Mouse (Mus musculus) neural tube, embryonic 12.5 days (tissue): ENCODE results near the gene B4galnt1. TPM values are rescaled to one million over a fixed set of nuclear protein-coding genes. Genes with fewer than 3 reads are reported as not detected.
"Not testable (repeated sequence)": the region's sequence is repeated elsewhere in the genome, so short reads cannot be mapped to it uniquely, and the experiment has no call there.

Source experiments
- ATAC-seq: fragments of 200-750 bp; cut with Nextera tagmentation; 2 replicates; pipeline ENCODE4 v1.8.0; 2017; ENCODE audit warnings: low read depth, mild to moderate bottlenecking, moderate TSS enrichment, moderate library complexity; ENCODE audit not compliant: low FRiP score
- H3K27ac ChIP-seq: fragments of 300-500 bp; sonication (generic); 2 replicates; pipeline ENCODE4 v1.5.1; 2016
- H3K27me3 ChIP-seq: fragments of 300-500 bp; sonication (generic); replicated peaks from 2 replicates; pipeline ENCODE4 v1.6.1; 2016; ENCODE audit warnings: mild to moderate bottlenecking
- H3K36me3 ChIP-seq: fragments of 300-500 bp; sonication (generic); 2 replicates; pipeline ENCODE4 v1.6.1; 2016; ENCODE audit warnings: mild to moderate bottlenecking
- H3K4me1 ChIP-seq: fragments of 300-500 bp; sonication (generic); 2 replicates; pipeline ENCODE4 v1.6.1; 2016
- H3K4me2 ChIP-seq: fragments of 300-500 bp; sonication (generic); replicated peaks from 2 replicates; pipeline ENCODE4 v1.6.1; 2016; ENCODE audit warnings: mild to moderate bottlenecking
- H3K4me3 ChIP-seq: fragments of 300-500 bp; sonication (generic); 2 replicates; pipeline ENCODE4 v1.5.1; 2016
- H3K9ac ChIP-seq: fragments of 300-500 bp; sonication (generic); 2 replicates; pipeline ENCODE4 v1.6.1; 2016; ENCODE audit warnings: mild to moderate bottlenecking
- H3K9me3 ChIP-seq: fragments of 300-500 bp; sonication (generic); 2 replicates; pipeline ENCODE4 v1.6.1; 2016; ENCODE audit warnings: mild to moderate bottlenecking
- WGBS: fragments of 180-500 bp; shearing (Covaris S2); methylation state at CpG from one replicate; pipeline ENCODE4 v1.1.7; 2016; 5-methylcytosine and 5-hydroxymethylcytosine counted together
- polyA plus RNA-seq: library from polyadenylated mRNA; unstranded; fragments of >200 nt; fragmentation: Nextera tagmentation; extraction: Ambion mirVana; gene quantifications from 2 replicates; pipeline ENCODE4 v1.2.1, GENCODE M21; 2016

B4galnt1 gene
- polyA plus RNA-seq, 1 experiment from 2014 or later = 31.5 TPM

DNA sequence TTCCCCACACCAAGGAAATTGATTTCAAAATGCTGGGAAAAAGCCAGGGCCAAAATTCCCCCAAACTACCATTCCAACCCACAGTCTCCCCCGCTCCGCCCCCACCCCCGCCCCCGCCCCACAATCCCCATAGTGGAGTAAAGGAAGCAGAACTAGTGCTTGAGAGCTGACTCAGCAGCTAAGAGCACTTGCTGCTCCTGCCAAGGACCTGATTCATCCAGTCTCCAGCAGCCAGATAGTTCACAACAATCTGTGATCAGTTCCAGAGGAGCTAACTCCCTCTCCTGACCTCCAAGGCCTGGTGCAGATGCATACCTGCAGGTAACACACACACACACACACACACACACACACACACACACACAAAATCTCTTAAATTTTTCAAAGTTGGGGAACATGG is 35.6 kb upstream of the B4galnt1 start:
- Histone ChIP-seq H3K36me3 (no peaks in the 10 kb centered on the region), H3K9ac (no peak overlapping the region), H3K27ac (no peak overlapping the region), H3K4me1 (no peaks in the 10 kb centered on the region), H3K4me2 (no peak overlapping the region), H3K27me3 (no peaks in the 10 kb centered on the region), H3K4me3 (no peak overlapping the region), H3K9me3 (no peaks in the 10 kb centered on the region)
- 73% methylated on average over 4 of the region's 4 CpGs for WGBS
- ATAC-seq = no peak

GRCm38 (mm10) chr10:127132469-127132868 is 32.6 kb upstream of the B4galnt1 start:
- no peaks in the 10 kb centered on the region for H3K27me3 ChIP-seq
- H3K36me3 ChIP-seq = no peaks in the 10 kb centered on the region
- no peak for ATAC-seq
- no peak overlapping the region for H3K4me3 ChIP-seq
- WGBS = 68% methylated on average over 5 of the region's 5 CpGs
- H3K9me3 ChIP-seq = no peaks in the 10 kb centered on the region
- H3K4me1 ChIP-seq = no peaks in the 10 kb centered on the region
- H3K4me2 ChIP-seq = no peak overlapping the region
- no peak overlapping the region for H3K9ac ChIP-seq
- H3K27ac ChIP-seq = no peak overlapping the region

GRCm38 (mm10) chr10:127134394-127135035 is 30.5 kb upstream of the B4galnt1 start:
- not testable (repeated sequence) for ATAC-seq, H3K27me3 ChIP-seq, H3K9me3 ChIP-seq, H3K27ac ChIP-seq, H3K4me1 ChIP-seq, H3K4me3 ChIP-seq, H3K4me2 ChIP-seq, H3K36me3 ChIP-seq, H3K9ac ChIP-seq
- WGBS = 93% methylated on average over 3 of the region's 3 CpGs

- Histone ChIP-seq H3K9ac (no peak overlapping the region), H3K27ac (no peak overlapping the region), H3K9me3 (no peaks in the 10 kb centered on the region), H3K4me1 (no peaks in the 10 kb centered on the region), H3K27me3 (no peaks in the 10 kb centered on the region), H3K4me2 (no peak overlapping the region), H3K36me3 (no peaks in the 10 kb centered on the region), H3K4me3 (no peak overlapping the region)
- WGBS = 65% methylated on average over 8 of the region's 8 CpGs
- no peak for ATAC-seq
These were observed 29.7 kb upstream of the B4galnt1 start for GRCm38 (mm10) chr10:127135118-127135836.

GRCm38 (mm10) chr10:127136510-127136909 is 28.5 kb upstream of the B4galnt1 start:
- H3K9ac ChIP-seq = no peak overlapping the region
- H3K4me1 ChIP-seq = no peaks in the 10 kb centered on the region
- no peak overlapping the region for H3K27ac ChIP-seq
- no peak overlapping the region for H3K4me2 ChIP-seq
- no peaks in the 10 kb centered on the region for H3K9me3 ChIP-seq
- H3K36me3 ChIP-seq = no peaks in the 10 kb centered on the region
- no peaks in the 10 kb centered on the region for H3K27me3 ChIP-seq
- 90% methylated on average over 4 of the region's 4 CpGs for WGBS
- no peak overlapping the region for H3K4me3 ChIP-seq
- ATAC-seq = no peak

DNA sequence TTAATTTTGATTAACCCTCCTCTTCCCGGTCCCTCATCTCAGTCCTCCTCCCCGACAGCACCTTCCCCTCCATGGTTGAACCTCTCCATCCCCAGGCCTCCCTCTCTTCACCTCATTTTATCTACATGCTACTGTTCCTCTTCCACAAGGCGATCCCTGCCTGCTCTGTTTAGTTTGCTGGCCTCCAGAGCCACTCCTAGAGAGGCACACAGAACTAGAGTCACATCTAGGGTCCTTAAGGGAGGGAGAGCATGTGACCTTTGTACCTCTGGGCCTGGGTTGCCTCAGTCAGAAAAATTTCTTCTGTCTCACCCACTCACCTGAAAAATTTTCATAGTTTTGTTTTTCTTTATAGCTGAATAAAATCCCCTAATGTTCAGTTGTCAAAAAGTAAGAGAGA is 27.1 kb upstream of the B4galnt1 start:
- Histone ChIP-seq H3K27me3 (no peaks in the 10 kb centered on the region), H3K36me3 (no peaks in the 10 kb centered on the region), H3K4me3 (no peak overlapping the region), H3K4me1 (no peaks in the 10 kb centered on the region), H3K4me2 (no peak overlapping the region), H3K9me3 (0 out of 2 replicates have a peak, but pooled peaks cover 3% of the 10 kb centered on the region), H3K27ac (no peak overlapping the region), H3K9ac (no peak overlapping the region)
- no peak for ATAC-seq
- 87% methylated on average over 3 of the region's 3 CpGs for WGBS

DNA sequence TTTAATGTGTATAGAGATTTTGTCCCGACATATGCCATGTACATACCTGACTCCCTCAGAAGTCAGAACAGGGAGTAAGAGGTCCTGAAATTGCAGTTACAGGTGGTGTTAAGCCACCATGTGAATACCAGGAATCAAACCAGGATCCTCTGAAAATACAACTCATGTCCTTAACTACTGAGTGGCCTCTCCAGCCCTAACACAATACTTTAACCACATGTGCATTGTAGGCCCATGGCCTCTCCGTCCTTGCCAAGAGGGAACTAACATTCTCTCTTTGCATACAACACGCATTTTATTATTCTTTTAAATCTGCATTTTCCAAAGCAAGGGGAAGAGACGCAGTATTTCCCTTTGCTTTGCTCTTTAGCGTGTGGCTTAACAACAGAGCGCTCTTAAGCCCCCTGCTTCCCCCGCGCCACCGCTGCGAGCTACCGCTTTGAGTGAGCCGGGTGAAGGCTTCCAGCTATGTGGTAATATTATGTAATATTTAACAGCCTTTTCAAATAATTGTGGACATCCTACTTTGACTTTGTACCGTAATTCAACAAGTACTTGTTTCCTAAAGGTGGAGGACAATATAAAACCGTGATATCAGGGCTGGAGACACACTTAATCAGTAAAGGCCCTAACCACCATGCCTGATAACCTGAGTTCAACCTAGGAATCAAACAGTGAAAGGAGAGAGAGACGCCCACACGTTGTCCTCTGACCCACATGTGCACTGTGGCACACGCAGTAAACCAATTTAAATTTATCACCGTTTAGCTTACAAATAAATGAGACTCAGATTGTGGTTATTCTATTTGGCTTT is 26.5 kb upstream of the B4galnt1 start:
- ATAC-seq = no peak
- Histone ChIP-seq H3K27ac (no peak overlapping the region), H3K9me3 (0 out of 2 replicates have a peak, but pooled peaks cover 3% of the 10 kb centered on the region), H3K4me1 (no peaks in the 10 kb centered on the region), H3K27me3 (no peaks in the 10 kb centered on the region), H3K9ac (no peak overlapping the region), H3K4me3 (no peak overlapping the region), H3K4me2 (no peak overlapping the region), H3K36me3 (no peaks in the 10 kb centered on the region)
- WGBS = 92% methylated on average over 18 of the region's 18 CpGs

GRCm38 (mm10) chr10:127140971-127141370 is 24.1 kb upstream of the B4galnt1 start:
- Histone ChIP-seq H3K4me3 (no peak overlapping the region), H3K4me2 (no peak overlapping the region), H3K4me1 (no peaks in the 10 kb centered on the region), H3K27me3 (no peaks in the 10 kb centered on the region), H3K9ac (no peak overlapping the region), H3K9me3 (0 out of 2 replicates have a peak, but pooled peaks cover 3% of the 10 kb centered on the region), H3K27ac (no peak overlapping the region), H3K36me3 (no peaks in the 10 kb centered on the region)
- ATAC-seq = no peak
- WGBS = 88% methylated on average over 11 of the region's 11 CpGs

GRCm38 (mm10) chr10:127141500-127141899 is 23.5 kb upstream of the B4galnt1 start:
- WGBS = 84% methylated on average over 8 of the region's 8 CpGs
- no peaks in the 10 kb centered on the region for H3K4me1 ChIP-seq
- no peak for ATAC-seq
- no peaks in the 10 kb centered on the region for H3K36me3 ChIP-seq
- no peak overlapping the region for H3K4me2 ChIP-seq
- no peak overlapping the region for H3K27ac ChIP-seq
- no peaks in the 10 kb centered on the region for H3K27me3 ChIP-seq
- no peak overlapping the region for H3K4me3 ChIP-seq
- H3K9me3 ChIP-seq = 0 out of 2 replicates have a peak, but pooled peaks cover 3% of the 10 kb centered on the region
- no peak overlapping the region for H3K9ac ChIP-seq

GRCm38 (mm10) chr10:127143228-127143627 is 21.8 kb upstream of the B4galnt1 start:
- H3K27ac ChIP-seq = no peak overlapping the region
- no peak overlapping the region for H3K4me2 ChIP-seq
- no peak for ATAC-seq
- no peaks in the 10 kb centered on the region for H3K4me1 ChIP-seq
- no peaks in the 10 kb centered on the region for H3K27me3 ChIP-seq
- no peaks in the 10 kb centered on the region for H3K36me3 ChIP-seq
- no peak overlapping the region for H3K9ac ChIP-seq
- WGBS = 77% methylated on average over 8 of the region's 8 CpGs
- no peak overlapping the region for H3K4me3 ChIP-seq
- 0 out of 2 replicates have a peak, but pooled peaks cover 3% of the 10 kb centered on the region for H3K9me3 ChIP-seq

- Histone ChIP-seq H3K9me3 (0 out of 2 replicates have a peak, but pooled peaks cover 3% of the 10 kb centered on the region), H3K4me1 (no peaks in the 10 kb centered on the region), H3K4me2 (no peak overlapping the region), H3K4me3 (no peak overlapping the region), H3K9ac (no peak overlapping the region), H3K27ac (no peak overlapping the region), H3K36me3 (no peaks in the 10 kb centered on the region), H3K27me3 (no peaks in the 10 kb centered on the region)
- no peak for ATAC-seq
- WGBS = 95% methylated on average over 7 of the region's 7 CpGs
These were observed 20.5 kb upstream of the B4galnt1 start for GRCm38 (mm10) chr10:127144536-127144935.

DNA sequence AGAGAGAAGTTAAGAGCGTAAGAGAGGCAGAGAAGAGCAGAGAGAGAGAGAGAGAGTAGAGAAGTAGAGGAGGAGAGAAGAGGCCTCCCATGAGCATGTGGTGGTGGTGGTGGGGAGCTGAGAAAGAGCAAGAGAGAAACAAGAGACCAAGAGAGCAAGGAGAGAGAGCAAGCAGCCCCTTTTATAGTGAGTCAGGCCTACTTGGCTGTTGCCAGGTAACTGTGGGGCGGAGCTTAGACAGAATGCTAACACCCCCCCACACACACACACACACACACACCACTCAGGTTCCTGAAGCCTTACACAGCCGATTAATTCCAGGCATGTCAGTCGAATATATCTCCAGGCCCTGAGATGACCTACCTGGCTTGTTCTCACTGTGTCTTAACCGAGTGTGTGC is 19.7 kb upstream of the B4galnt1 start:
- Histone ChIP-seq H3K4me1 (no peaks in the 10 kb centered on the region), H3K4me2 (no peak overlapping the region), H3K9me3 (0 out of 2 replicates have a peak, but pooled peaks cover 3% of the 10 kb centered on the region), H3K4me3 (no peak overlapping the region), H3K27ac (no peak overlapping the region), H3K27me3 (no peaks in the 10 kb centered on the region), H3K9ac (no peak overlapping the region), H3K36me3 (no peaks in the 10 kb centered on the region)
- ATAC-seq = no peak
- 86% methylated on average over 5 of the region's 5 CpGs for WGBS
